Mouse (Mus musculus) spleen, adult 2 months (tissue): ENCODE data around the gene Slc7a5.

Experiments
- CTCF ChIP-seq: fragments of 200-500 bp; IDR thresholded peaks from 2 replicates; pipeline ENCODE4 v1.5.1; 2011; ENCODE audit warnings: mild to moderate bottlenecking, inconsistent platforms; ENCODE audit not compliant: insufficient read depth, insufficient read length, insufficient replicate concordance; ENCODE audit errors: extremely low read depth
- POLR2A ChIP-seq: fragments of 200-500 bp; IDR thresholded peaks from 2 replicates; pipeline ENCODE4 v1.6.1; 2011; ENCODE audit warnings: low read depth, low read length, inconsistent platforms

DNA sequence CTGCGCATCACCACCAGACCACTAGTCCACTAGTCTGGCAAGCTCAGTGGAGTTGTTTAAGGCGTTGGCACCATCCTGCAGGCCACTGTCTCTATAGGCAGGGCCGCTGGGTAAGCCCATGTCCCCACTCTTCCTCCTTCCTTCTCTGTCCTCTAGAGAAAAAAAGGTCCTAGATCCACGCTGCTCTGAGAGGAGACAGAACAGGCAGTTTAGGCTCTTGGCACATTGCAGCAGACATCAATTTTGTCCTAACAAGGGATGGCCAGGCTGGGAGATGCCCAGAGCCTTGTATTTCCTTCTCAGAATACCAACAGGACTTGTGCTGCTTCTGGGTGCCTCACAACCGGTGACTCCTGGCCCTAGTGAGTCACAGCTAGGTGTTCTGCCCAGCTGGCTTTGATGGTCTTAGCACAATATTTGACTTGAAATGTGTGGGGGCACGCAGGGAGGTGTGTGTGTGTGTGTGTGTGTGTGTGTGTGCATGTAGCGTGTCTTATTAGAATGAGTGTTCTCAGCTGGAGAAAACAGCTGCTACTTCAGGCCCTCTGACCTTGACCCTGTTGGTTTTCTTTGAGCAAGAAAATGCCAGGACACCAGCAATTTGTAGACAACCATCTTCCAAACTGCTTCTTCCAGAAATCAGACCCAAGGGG, 29.5 kb downstream of the Slc7a5 start:
- no peak for TF ChIP-seq CTCF
- TF ChIP-seq POLR2A, result no peak
